Mouse (Mus musculus): ENCODE data around the gene C1qtnf1.

DNA sequence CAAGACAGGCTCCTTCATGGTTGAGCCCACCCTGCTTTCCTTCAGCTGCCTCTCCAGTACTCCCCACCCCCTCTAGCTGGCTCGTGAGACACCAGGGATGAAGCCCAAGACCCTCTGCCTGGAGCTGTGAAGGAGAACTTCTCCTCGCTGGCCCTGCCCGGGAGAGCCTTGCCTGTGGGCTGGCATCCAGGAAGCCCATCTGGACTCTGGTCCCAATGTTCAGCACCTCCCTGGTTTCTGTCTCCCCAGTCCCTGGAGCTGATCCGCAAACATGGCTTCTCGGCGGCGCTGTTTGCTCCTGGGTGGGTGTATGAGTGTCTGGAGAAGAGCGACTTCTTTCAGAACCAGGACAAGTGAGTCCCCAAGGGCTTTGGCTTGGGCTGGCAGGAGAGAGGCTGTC, 56.2 kb downstream of the C1qtnf1 start:
- no peak for TF ChIP-seq GATA1 (IDR thresholded peaks at IDR 0.05; ENCODE audit: borderline replicate concordance, low read length)
- TF ChIP-seq FLI1 (IDR thresholded peaks at IDR 0.05; ENCODE audit: low read length) = no peak
